Mouse (Mus musculus): ENCODE results near the gene Tmem8.

GRCm38 (mm10) chr17:26142796-26143195 lies 29.7 kb downstream of the Tmem8 start:
- TF ChIP-seq CTCF (IDR thresholded peaks at IDR 0.05; ENCODE audit: borderline replicate concordance, insufficient read depth, low read length): no peak
- no peak for TF ChIP-seq POLR2A (IDR thresholded peaks at IDR 0.05; ENCODE audit: low read depth, low read length)

Measured in embryonic fibroblast, embryonic 13.5 days (primary cell).